In the genomic region with DNA sequence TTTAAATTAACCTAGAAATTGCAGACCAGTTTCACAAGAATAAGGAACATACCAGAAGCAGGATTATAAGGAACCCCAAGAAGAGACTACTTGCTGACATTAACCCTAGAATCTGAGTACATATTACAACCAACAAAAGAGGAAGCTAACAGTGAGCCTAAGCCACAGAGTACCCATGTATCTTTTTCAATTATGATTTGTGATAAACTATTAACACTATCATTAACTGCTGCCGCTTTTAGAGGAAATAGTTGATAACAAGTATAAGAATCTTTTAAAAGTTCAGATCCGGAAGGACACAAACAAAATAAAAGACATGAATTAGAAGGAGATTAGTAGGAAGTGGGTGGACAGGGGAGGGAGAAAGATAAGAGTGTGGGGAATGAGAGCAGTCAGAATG, we compare ENCODE assay signal across 24 mouse cellular contexts. TPM values are rescaled to one million over a fixed set of nuclear protein-coding genes. Genes with fewer than 3 reads are reported as not detected.
"Had no signal": no experiment of that assay in that cellular context is flagged by ENCODE, and none has a peak within 500 bp of the region (broad histone marks: within the 10 kb centered on the region; RNA-seq: fewer than 3 reads in every experiment).

No protein-coding gene starts in this region.

- H3K9ac ChIP-seq: liver, postnatal 0 days; lung, embryonic 15.5 days; midbrain, embryonic 12.5 days; neural tube, embryonic 13.5 days; neural tube, embryonic 15.5 days; stomach, embryonic 15.5 days had no signal

- DNase-seq: liver, postnatal 0 days; lung, adult 2 months; lung, postnatal 14 days; lung, postnatal 36 days; midbrain, embryonic 14.5 days; retina, postnatal 1 day; right cerebral cortex, adult 18-20 months; right cerebral cortex, postnatal 25 days; right cerebral cortex, postnatal 4 days; spleen, adult 18-20 months; thymus, adult 2 months; thymus, postnatal 25 days; thymus, postnatal 4 days had no signal

- H3K27ac ChIP-seq: lung, embryonic 15.5 days; macrophage; midbrain, embryonic 10.5 days; midbrain, embryonic 12.5 days; neural tube, embryonic 13.5 days; neural tube, embryonic 15.5 days; stomach, embryonic 15.5 days; stomach, postnatal 0 days had no signal

- H3K27me3 ChIP-seq: lung, embryonic 15.5 days; midbrain, embryonic 12.5 days; neural tube, embryonic 13.5 days; neural tube, embryonic 15.5 days; stomach, embryonic 15.5 days had no signal

- H3K36me3 ChIP-seq: lung, embryonic 15.5 days; midbrain, embryonic 12.5 days; neural tube, embryonic 13.5 days; neural tube, embryonic 15.5 days; stomach, embryonic 15.5 days had no signal

- H3K4me1 ChIP-seq: lung, embryonic 15.5 days; midbrain, embryonic 10.5 days; midbrain, embryonic 12.5 days; neural tube, embryonic 13.5 days; neural tube, embryonic 15.5 days; stomach, embryonic 15.5 days had no signal

- H3K9me3 ChIP-seq: lung, embryonic 15.5 days; midbrain, embryonic 10.5 days; midbrain, embryonic 12.5 days; neural tube, embryonic 13.5 days; neural tube, embryonic 15.5 days; stomach, embryonic 15.5 days had no signal

- ATAC-seq: liver, postnatal 0 days; lung, postnatal 0 days; midbrain, embryonic 16.5 days had no signal

- H3K4me2 ChIP-seq: lung, embryonic 15.5 days; midbrain, embryonic 12.5 days; neural tube, embryonic 13.5 days; neural tube, embryonic 15.5 days; stomach, embryonic 15.5 days had no signal

- H3K4me3 ChIP-seq: lung, embryonic 15.5 days; midbrain, embryonic 10.5 days; midbrain, embryonic 12.5 days; myocyte; neural tube, embryonic 13.5 days; neural tube, embryonic 15.5 days; stomach, embryonic 15.5 days had no signal

RNA-seq across cellular contexts. Expression of a gene that starts 7.1 kb away (rescaled TPM):
- polyA plus RNA-seq: macrophage, myocyte had no signal
